Mouse (Mus musculus) MEL (cell line): ENCODE measurements at regions not wholly inside any gene's neighbourhood (a gene's known extent, or its start where the extent isn't known, plus 50 kb on each side); places are given as distances from the start of the nearest gene placed in this dataset.

Experiments
- CTCF ChIP-seq, 3 experiments: IDR thresholded peaks in 2 of 3; conservative IDR thresholded peaks in 1 of 3; 2 replicates each; pipeline ENCODE4 v1.5.1; 2011 to 2012; ENCODE audit warnings: low read length in 3 of 3, low read depth in 2 of 3, mild to moderate bottlenecking in 2 of 3, improper control_type of control experiment in 1 of 3, inconsistent platforms in 1 of 3, mixed read lengths in 1 of 3, moderate library complexity in 1 of 3; ENCODE audit not compliant: control insufficient read depth in 1 of 3, insufficient read depth in 1 of 3, poor library complexity in 1 of 3, severe bottlenecking in 1 of 3
- ELF1 ChIP-seq: IDR thresholded peaks from 2 replicates; pipeline ENCODE4 v1.6.1; 2014; ENCODE audit warnings: low read depth, mild to moderate bottlenecking, inconsistent platforms, low read length, improper control_type of control experiment, moderate library complexity
- EP300 ChIP-seq, 2 experiments: IDR thresholded peaks; 2 replicates each; pipeline ENCODE4 v1.6.1; 2011; ENCODE audit warnings: improper control_type of control experiment in 2 of 2, low read length in 2 of 2, low read depth in 1 of 2, mild to moderate bottlenecking in 1 of 2
- POLR2A ChIP-seq, 2 experiments: IDR thresholded peaks; 2 replicates each; pipeline ENCODE4 v1.6.1; 2011 to 2012; ENCODE audit warnings: low read length in 2 of 2, mild to moderate bottlenecking in 2 of 2, control low read depth in 1 of 2, improper control_type of control experiment in 1 of 2, low read depth in 1 of 2, moderate library complexity in 1 of 2; ENCODE audit not compliant: control insufficient read depth in 1 of 2, insufficient read depth in 1 of 2, poor library complexity in 1 of 2
- POLR2AphosphoS2 ChIP-seq: IDR thresholded peaks from 2 replicates; pipeline ENCODE4 v1.6.1; 2011; ENCODE audit warnings: low read length, improper control_type of control experiment
- POLR2AphosphoS5 ChIP-seq: IDR thresholded peaks from 2 replicates; pipeline ENCODE4 v1.6.1; 2012; ENCODE audit warnings: low read depth, borderline replicate concordance, mild to moderate bottlenecking, inconsistent platforms, low read length, moderate library complexity, mixed read lengths
- USF1 ChIP-seq: IDR thresholded peaks from 2 replicates; pipeline ENCODE4 v1.6.1; 2014; ENCODE audit warnings: low read depth, mild to moderate bottlenecking, inconsistent platforms, low read length, improper control_type of control experiment, moderate library complexity

DNA sequence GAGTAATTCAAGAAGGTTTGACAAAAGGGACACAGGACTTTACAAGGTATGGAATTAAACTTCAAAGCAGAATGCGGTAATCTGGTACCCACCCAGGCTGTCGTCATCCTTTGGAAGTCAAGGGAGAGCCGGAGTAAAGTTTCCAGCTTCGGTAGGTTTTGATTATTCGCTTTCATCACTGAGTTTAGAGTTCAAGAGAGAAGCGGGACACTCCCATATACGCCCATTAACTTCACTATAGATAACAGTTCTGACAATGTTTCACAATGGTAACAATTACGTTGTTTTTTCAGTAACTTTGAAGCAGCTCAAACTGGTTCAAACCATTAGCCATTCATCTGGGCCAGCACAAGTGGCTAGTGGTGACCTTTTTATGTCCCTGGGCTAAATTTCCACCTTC lies 73.8 kb upstream of the Atp2b1 start:
- TF ChIP-seq EP300 (IDR thresholded peaks at IDR 0.05; ENCODE audit: low read depth in 1 of 2, low read length in 2 of 2) (no peak), CTCF (IDR thresholded peaks at IDR 0.05 in 2 of 3, conservative IDR thresholded peaks at IDR 0.05 in 1 of 3; ENCODE audit: control insufficient read depth in 1 of 3, insufficient read depth in 1 of 3, low read depth in 2 of 3, low read length in 3 of 3, poor library complexity in 1 of 3, severe bottlenecking in 1 of 3) (no peak), POLR2A (IDR thresholded peaks at IDR 0.05; ENCODE audit: control insufficient read depth in 1 of 2, insufficient read depth in 1 of 2, low read depth in 1 of 2, low read length in 2 of 2, poor library complexity in 1 of 2) (no peak), USF1 (no peak), POLR2AphosphoS2 (no peak), POLR2AphosphoS5 (no peak), ELF1 (no peak)
